Comparison of ENCODE assay signal across 8 mouse cellular contexts in genomic region chrX:136743459-136743858, GRCm38 (mm10). TPM values are rescaled to one million over a fixed set of nuclear protein-coding genes. Genes with fewer than 3 reads are reported as not detected.
DNase-seq lines count a peak whose midpoint lies in the region; ATAC-seq lines count a peak whose summit lies in the region.

Gene Morf4l2, minus strand, starts transcription at chrX:136743690.

- H3K4me2 ChIP-seq in embryonic facial prominence, embryonic 12.5 days (replicated peaks): peak within 1 kb of the TSS; percentile 47
- H3K4me2 ChIP-seq in midbrain, embryonic 13.5 days (replicated peaks): peak within 1 kb of the TSS; percentile 53

- H3K4me1 ChIP-seq in embryonic facial prominence, embryonic 12.5 days: no peaks in the 10 kb centered on the region; the same call in 1 of the 2 replicates
- no peaks in the 10 kb centered on the region for H3K4me1 ChIP-seq in heart, embryonic 10.5 days
- peaks cover 6% of the 10 kb centered on the region for H3K4me1 ChIP-seq in midbrain, embryonic 13.5 days (replicated peaks)

- no peaks in the 10 kb centered on the region for H3K36me3 ChIP-seq in embryonic facial prominence, embryonic 12.5 days
- peaks cover 7% of the 10 kb centered on the region; the same call in 1 of the 2 replicates for H3K36me3 ChIP-seq in heart, embryonic 10.5 days
- H3K36me3 ChIP-seq in midbrain, embryonic 13.5 days: no peaks in the 10 kb centered on the region

- H3K9me3 ChIP-seq in embryonic facial prominence, embryonic 12.5 days: no peaks in the 10 kb centered on the region
- no peaks in the 10 kb centered on the region for H3K9me3 ChIP-seq in heart, embryonic 10.5 days
- H3K9me3 ChIP-seq in midbrain, embryonic 13.5 days: no peaks in the 10 kb centered on the region

- peak within 1 kb of the TSS; percentile 48; the same call in 1 of the 2 replicates for H3K9ac ChIP-seq in embryonic facial prominence, embryonic 12.5 days
- peak within 1 kb of the TSS; percentile 59; the same call in 1 of the 2 replicates for H3K9ac ChIP-seq in midbrain, embryonic 13.5 days (replicated peaks)

- ATAC-seq in embryonic facial prominence, embryonic 12.5 days (ENCODE audit: insufficient number of reproducible peaks, insufficient read depth, low FRiP score, low TSS enrichment): no peak
- no peak for ATAC-seq in midbrain, embryonic 13.5 days

- H3K4me3 ChIP-seq in embryonic facial prominence, embryonic 12.5 days: peak within 1 kb of the TSS; percentile 47
- peak within 1 kb of the TSS; percentile 60 for H3K4me3 ChIP-seq in heart, embryonic 10.5 days
- peak within 1 kb of the TSS; percentile 54 for H3K4me3 ChIP-seq in midbrain, embryonic 13.5 days (replicated peaks)

- peak within 1 kb of the TSS; percentile 86 for H3K27ac ChIP-seq in embryonic facial prominence, embryonic 12.5 days
- H3K27ac ChIP-seq in heart, embryonic 10.5 days: peak within 1 kb of the TSS; percentile 89
- peak within 1 kb of the TSS; percentile 89 for H3K27ac ChIP-seq in midbrain, embryonic 13.5 days

- peak; percentile 21 to 29 for DNase-seq in right cerebral cortex, postnatal 10 days (ENCODE audit: low spot score in 2 of 2)
- no peak for DNase-seq in right cerebral cortex, adult 2 months (ENCODE audit: low spot score in 2 of 2)
- DNase-seq in heart, embryonic 10.5 days (ENCODE audit: low spot score): no peak
- DNase-seq in layer of hippocampus, postnatal 14 days (ENCODE audit: low spot score in 2 of 2): no peak
- DNase-seq in urinary bladder, postnatal 10 days (ENCODE audit: low spot score): no peak
- DNase-seq in frontal cortex, postnatal 36 days (ENCODE audit: low spot score in 2 of 2): no peak

- 89% methylated on average over 12 of the region's 12 CpGs for WGBS in embryonic facial prominence, embryonic 12.5 days
- WGBS in heart, embryonic 10.5 days: 78% methylated on average over 12 of the region's 12 CpGs
- WGBS in midbrain, embryonic 13.5 days: 85% methylated on average over 12 of the region's 12 CpGs

- H3K27me3 ChIP-seq in embryonic facial prominence, embryonic 12.5 days: no peaks in the 10 kb centered on the region
- H3K27me3 ChIP-seq in heart, embryonic 10.5 days (ENCODE audit: insufficient read depth, poor library complexity, severe bottlenecking): no peaks in the 10 kb centered on the region
- H3K27me3 ChIP-seq in midbrain, embryonic 13.5 days: no peaks in the 10 kb centered on the region

RNA-seq across cellular contexts. Expression of gene Morf4l2, which starts in this region (rescaled TPM):
- 595 and 635 TPM in 2 replicates for polyA plus RNA-seq in embryonic facial prominence, embryonic 12.5 days (2016; fragmentation: Nextera tagmentation; extraction: Ambion mirVana)
- 448 and 541 TPM in 2 replicates for polyA plus RNA-seq in heart, embryonic 10.5 days (2016; fragmentation: Nextera tagmentation; extraction: Ambion mirVana)
- total RNA-seq in layer of hippocampus, postnatal 14 days (2021): 100 to 1,000 TPM; 411 to 425 TPM
- 563 and 601 TPM in 2 replicates for polyA plus RNA-seq in midbrain, embryonic 13.5 days (2015; fragmentation: Nextera tagmentation; extraction: Ambion mirVana)

Comparison
In these comparisons a context has a peak if more than half of its experiments do, and no peak if none do; other contexts are left out.
1. DNase-seq: peak in right cerebral cortex, postnatal 10 days (2 of 2); none in right cerebral cortex, adult 2 months (0 of 2), heart, embryonic 10.5 days (single experiment), layer of hippocampus, postnatal 14 days (0 of 2), urinary bladder, postnatal 10 days (single experiment) and frontal cortex, postnatal 36 days (0 of 2).
2. Peak in every context shown above with its lines, with median percentiles within 50 percentile points of each other: H3K27ac ChIP-seq and H3K4me3 ChIP-seq.